Mouse (Mus musculus): ENCODE measurements at regions not wholly inside any gene's neighbourhood (a gene's known extent, or its start where the extent isn't known, plus 50 kb on each side); places are given as distances from the start of the nearest gene placed in this dataset.

GRCm38 (mm10) chr7:113010150-113010549, 56.4 kb downstream of the Rassf10 start:
- Histone ChIP-seq H3K9me3 (ENCODE audit: control insufficient read depth, low read length) (no peaks in the 10 kb centered on the region), H3K4me2 (ENCODE audit: low read depth, low read length) (no peak overlapping the region), H3K27me3 (ENCODE audit: control insufficient read depth, insufficient read depth, low read length) (no peaks in the 10 kb centered on the region), H3K36me3 (ENCODE audit: control insufficient read depth, insufficient read depth, low read length) (no peaks in the 10 kb centered on the region), H3K27ac (ENCODE audit: low read depth, low read length) (no peak overlapping the region), H3K4me3 (ENCODE audit: low read depth, low read length) (no peak overlapping the region), H3K9ac (replicated peaks; ENCODE audit: low read depth, low read length) (no peak overlapping the region), H3K4me1 (ENCODE audit: control insufficient read depth, insufficient read depth, low read length) (no peaks in the 10 kb centered on the region)
- WGBS = 100% methylated on average over 1 of the region's 1 CpGs
- no peak for ATAC-seq (ENCODE audit: low read depth)

- no peak for ATAC-seq (ENCODE audit: low read depth)
- Histone ChIP-seq H3K9me3 (ENCODE audit: control insufficient read depth, low read length) (no peaks in the 10 kb centered on the region), H3K9ac (replicated peaks; ENCODE audit: low read depth, low read length) (no peak overlapping the region), H3K4me1 (ENCODE audit: control insufficient read depth, insufficient read depth, low read length) (no peaks in the 10 kb centered on the region), H3K36me3 (ENCODE audit: control insufficient read depth, insufficient read depth, low read length) (no peaks in the 10 kb centered on the region), H3K4me3 (ENCODE audit: low read depth, low read length) (no peak overlapping the region), H3K4me2 (ENCODE audit: low read depth, low read length) (no peak overlapping the region), H3K27ac (ENCODE audit: low read depth, low read length) (no peak overlapping the region), H3K27me3 (ENCODE audit: control insufficient read depth, insufficient read depth, low read length) (no peaks in the 10 kb centered on the region)
- 50% methylated on average over 8 of the region's 8 CpGs for WGBS
Observed at GRCm38 (mm10) chr7:113017092-113017755, 63.5 kb downstream of the Rassf10 start.

- ATAC-seq (ENCODE audit: low read depth) = no peak
- WGBS = 70% methylated on average over 5 of the region's 5 CpGs
- H3K27ac ChIP-seq (ENCODE audit: low read depth, low read length) = no peak overlapping the region
- no peak overlapping the region for H3K9ac ChIP-seq (replicated peaks; ENCODE audit: low read depth, low read length)
- no peaks in the 10 kb centered on the region for H3K4me1 ChIP-seq (ENCODE audit: control insufficient read depth, insufficient read depth, low read length)
- no peak overlapping the region for H3K4me3 ChIP-seq (ENCODE audit: low read depth, low read length)
- no peaks in the 10 kb centered on the region for H3K9me3 ChIP-seq (ENCODE audit: control insufficient read depth, low read length)
- H3K36me3 ChIP-seq (ENCODE audit: control insufficient read depth, insufficient read depth, low read length) = no peaks in the 10 kb centered on the region
- H3K4me2 ChIP-seq (ENCODE audit: low read depth, low read length) = no peak overlapping the region
- no peaks in the 10 kb centered on the region for H3K27me3 ChIP-seq (ENCODE audit: control insufficient read depth, insufficient read depth, low read length)
Observed at GRCm38 (mm10) chr7:113021412-113021811, 67.7 kb downstream of the Rassf10 start.

- no peaks in the 10 kb centered on the region for H3K4me1 ChIP-seq (ENCODE audit: control insufficient read depth, insufficient read depth, low read length)
- H3K36me3 ChIP-seq (ENCODE audit: control insufficient read depth, insufficient read depth, low read length) = no peaks in the 10 kb centered on the region
- H3K9ac ChIP-seq (replicated peaks; ENCODE audit: low read depth, low read length) = no peak overlapping the region
- no peaks in the 10 kb centered on the region for H3K27me3 ChIP-seq (ENCODE audit: control insufficient read depth, insufficient read depth, low read length)
- no peak overlapping the region for H3K27ac ChIP-seq (ENCODE audit: low read depth, low read length)
- WGBS = 46% methylated on average over 2 of the region's 2 CpGs
- H3K4me2 ChIP-seq (ENCODE audit: low read depth, low read length) = no peak overlapping the region
- no peak for ATAC-seq (ENCODE audit: low read depth)
- no peak overlapping the region for H3K4me3 ChIP-seq (ENCODE audit: low read depth, low read length)
- H3K9me3 ChIP-seq (ENCODE audit: control insufficient read depth, low read length) = no peaks in the 10 kb centered on the region
Observed at GRCm38 (mm10) chr7:113022516-113022915, 68.8 kb downstream of the Rassf10 start.

GRCm38 (mm10) chr7:113025758-113026157, 72.0 kb downstream of the Rassf10 start:
- 86% methylated on average over 1 of the region's 1 CpGs for WGBS
- no peak for ATAC-seq (ENCODE audit: low read depth)
- H3K4me3 ChIP-seq (ENCODE audit: low read depth, low read length) = no peak overlapping the region
- no peaks in the 10 kb centered on the region for H3K27me3 ChIP-seq (ENCODE audit: control insufficient read depth, insufficient read depth, low read length)
- no peaks in the 10 kb centered on the region for H3K9me3 ChIP-seq (ENCODE audit: control insufficient read depth, low read length)
- H3K9ac ChIP-seq (replicated peaks; ENCODE audit: low read depth, low read length) = no peak overlapping the region
- no peaks in the 10 kb centered on the region for H3K4me1 ChIP-seq (ENCODE audit: control insufficient read depth, insufficient read depth, low read length)
- H3K36me3 ChIP-seq (ENCODE audit: control insufficient read depth, insufficient read depth, low read length) = no peaks in the 10 kb centered on the region
- no peak overlapping the region for H3K4me2 ChIP-seq (ENCODE audit: low read depth, low read length)
- no peak overlapping the region for H3K27ac ChIP-seq (ENCODE audit: low read depth, low read length)

GRCm38 (mm10) chr7:113026290-113027075, 72.7 kb downstream of the Rassf10 start:
- Histone ChIP-seq H3K27ac (ENCODE audit: low read depth, low read length) (no peak overlapping the region), H3K4me3 (ENCODE audit: low read depth, low read length) (no peak overlapping the region), H3K4me1 (ENCODE audit: control insufficient read depth, insufficient read depth, low read length) (no peaks in the 10 kb centered on the region), H3K9ac (replicated peaks; ENCODE audit: low read depth, low read length) (no peak overlapping the region), H3K36me3 (ENCODE audit: control insufficient read depth, insufficient read depth, low read length) (no peaks in the 10 kb centered on the region), H3K9me3 (ENCODE audit: control insufficient read depth, low read length) (no peaks in the 10 kb centered on the region), H3K27me3 (ENCODE audit: control insufficient read depth, insufficient read depth, low read length) (no peaks in the 10 kb centered on the region), H3K4me2 (ENCODE audit: low read depth, low read length) (no peak overlapping the region)
- 86% methylated on average over 10 of the region's 10 CpGs for WGBS
- no peak for ATAC-seq (ENCODE audit: low read depth)

GRCm38 (mm10) chr7:113027125-113027801, 73.5 kb downstream of the Rassf10 start:
- ATAC-seq (ENCODE audit: low read depth) = no peak
- no peak overlapping the region for H3K27ac ChIP-seq (ENCODE audit: low read depth, low read length)
- H3K9me3 ChIP-seq (ENCODE audit: control insufficient read depth, low read length) = no peaks in the 10 kb centered on the region
- WGBS = 70% methylated on average over 5 of the region's 5 CpGs
- no peak overlapping the region for H3K4me3 ChIP-seq (ENCODE audit: low read depth, low read length)
- H3K4me2 ChIP-seq (ENCODE audit: low read depth, low read length) = no peak overlapping the region
- no peaks in the 10 kb centered on the region for H3K4me1 ChIP-seq (ENCODE audit: control insufficient read depth, insufficient read depth, low read length)
- H3K27me3 ChIP-seq (ENCODE audit: control insufficient read depth, insufficient read depth, low read length) = no peaks in the 10 kb centered on the region
- no peak overlapping the region for H3K9ac ChIP-seq (replicated peaks; ENCODE audit: low read depth, low read length)
- no peaks in the 10 kb centered on the region for H3K36me3 ChIP-seq (ENCODE audit: control insufficient read depth, insufficient read depth, low read length)

- Histone ChIP-seq H3K4me1 (ENCODE audit: control insufficient read depth, insufficient read depth, low read length) (no peaks in the 10 kb centered on the region), H3K4me3 (ENCODE audit: low read depth, low read length) (no peak overlapping the region), H3K9me3 (ENCODE audit: control insufficient read depth, low read length) (no peaks in the 10 kb centered on the region), H3K27me3 (ENCODE audit: control insufficient read depth, insufficient read depth, low read length) (no peaks in the 10 kb centered on the region), H3K27ac (ENCODE audit: low read depth, low read length) (no peak overlapping the region), H3K4me2 (ENCODE audit: low read depth, low read length) (no peak overlapping the region), H3K9ac (replicated peaks; ENCODE audit: low read depth, low read length) (no peak overlapping the region), H3K36me3 (ENCODE audit: control insufficient read depth, insufficient read depth, low read length) (no peaks in the 10 kb centered on the region)
- no peak for ATAC-seq (ENCODE audit: low read depth)
- WGBS = 66% methylated on average over 5 of the region's 5 CpGs
Observed at GRCm38 (mm10) chr7:113030053-113030752, 76.4 kb downstream of the Rassf10 start.

All from neural tube, embryonic 14.5 days (tissue).